8 mouse cellular contexts compared by ENCODE assay signal in genomic region chr10:91230400-91230799, GRCm38 (mm10). TPM values are rescaled to one million over a fixed set of nuclear protein-coding genes. Genes with fewer than 3 reads are reported as not detected.
DNase-seq lines count a peak whose midpoint lies in the region; ATAC-seq and TF ChIP-seq lines count a peak whose summit lies in the region.

No protein-coding gene starts in this region.

- no peak overlapping the region for H3K4me2 ChIP-seq in stomach, embryonic 15.5 days
- no peak overlapping the region for H3K4me2 ChIP-seq in stomach, postnatal 0 days (replicated peaks; ENCODE audit: low read depth)

- no peaks in the 10 kb centered on the region for H3K36me3 ChIP-seq in stomach, embryonic 15.5 days
- no peaks in the 10 kb centered on the region for H3K36me3 ChIP-seq in stomach, postnatal 0 days (ENCODE audit: control insufficient read depth, insufficient read depth, low read length)

- H3K4me1 ChIP-seq in stomach, embryonic 15.5 days: 0 out of 2 replicates have a peak, but pooled peaks cover 7% of the 10 kb centered on the region
- no peaks in the 10 kb centered on the region for H3K4me1 ChIP-seq in stomach, postnatal 0 days (replicated peaks; ENCODE audit: control insufficient read depth, insufficient read depth)

- TF ChIP-seq EP300 in stomach, postnatal 0 days (optimal IDR thresholded peaks at IDR 0.05): no peak

- 36% methylated on average over 4 of the region's 4 CpGs for WGBS in stomach, embryonic 15.5 days
- 41% methylated on average over 4 of the region's 4 CpGs for WGBS in stomach, postnatal 0 days

- no peaks in the 10 kb centered on the region for H3K9me3 ChIP-seq in stomach, embryonic 15.5 days
- no peaks in the 10 kb centered on the region for H3K9me3 ChIP-seq in stomach, postnatal 0 days (ENCODE audit: control insufficient read depth, low read length)

- no peak for TF ChIP-seq CTCF in gastrocnemius, adult 2 months (IDR thresholded peaks at IDR 0.05)
- TF ChIP-seq CTCF in stomach, postnatal 0 days (IDR thresholded peaks at IDR 0.05; ENCODE audit: low read depth): no peak

- peak; percentile 53 for DNase-seq in gastrocnemius, adult 2 months
- DNase-seq in gastrocnemius, postnatal 10 days: no peak
- no peak for DNase-seq in stomach, postnatal 0 days (ENCODE audit: low spot score)
- DNase-seq in heart, postnatal 10 days: peak; percentile 69 to 77
- DNase-seq in spleen, postnatal 36 days (ENCODE audit: low spot score in 2 of 2): no peak
- no peak for DNase-seq in left cerebral cortex, postnatal 4 days

- H3K4me3 ChIP-seq in gastrocnemius, adult 2 months: no peak overlapping the region
- H3K4me3 ChIP-seq in stomach, embryonic 15.5 days (replicated peaks): no peak overlapping the region
- no peak overlapping the region for H3K4me3 ChIP-seq in stomach, postnatal 0 days (ENCODE audit: low read depth, low read length)

- ATAC-seq in stomach, embryonic 15.5 days (ENCODE audit: insufficient read depth, low FRiP score, low read depth): peak; percentile 50; the same call in 1 of the 2 replicates
- no peak for ATAC-seq in stomach, postnatal 0 days (ENCODE audit: low FRiP score, low TSS enrichment)
- no peak for ATAC-seq in megakaryocyte-erythroid progenitor cell, adult 5-6 weeks (replicated peaks; ENCODE audit: low FRiP score, low TSS enrichment, poor library complexity, severe bottlenecking)

- intact Hi-C loops in gastrocnemius, adult 2 months (cut with DNase I): no loop called here
- intact Hi-C loops in heart, postnatal 10 days (cut with DNase I): loop anchor here (10.0 kb wide), 1 partner anchor 506 kb away; no protein-coding TSS in a partner anchor
- intact Hi-C loops in left cerebral cortex, postnatal 4 days (cut with DNase I): no loop called here

- H3K9ac ChIP-seq in stomach, embryonic 15.5 days: no peak overlapping the region
- H3K9ac ChIP-seq in stomach, postnatal 0 days (ENCODE audit: low read length): no peak overlapping the region

- H3K27ac ChIP-seq in gastrocnemius, adult 2 months: peak overlapping the region; percentile 62; the same call in 1 of the 2 replicates
- peak overlapping the region; percentile 57; the same call in 1 of the 2 replicates for H3K27ac ChIP-seq in stomach, embryonic 15.5 days
- H3K27ac ChIP-seq in stomach, postnatal 0 days (replicated peaks): no peak overlapping the region

- no peaks in the 10 kb centered on the region for H3K27me3 ChIP-seq in stomach, embryonic 15.5 days (replicated peaks)
- H3K27me3 ChIP-seq in stomach, postnatal 0 days (ENCODE audit: control insufficient read depth, insufficient read depth, low read length): no peaks in the 10 kb centered on the region

RNA-seq across cellular contexts. Expression of gene Tmpo, which starts 49.3 kb away (rescaled TPM):
- 10 to 100 TPM; 62.2 to 83.0 TPM for total RNA-seq in gastrocnemius, adult 2 months (2021)
- 100 to 1,000 TPM in 1 of 2 experiments, 10 to 100 TPM in 1; 84.2 to 106 TPM for total RNA-seq in gastrocnemius, postnatal 10 days (2021)
- 196 and 217 TPM in 2 replicates for polyA plus RNA-seq in stomach, embryonic 15.5 days (2015; fragmentation: Nextera tagmentation; extraction: Ambion mirVana)
- polyA plus RNA-seq in stomach, postnatal 0 days (2015; fragmentation: Nextera tagmentation; extraction: Ambion mirVana): 57.1 and 59.6 TPM in 2 replicates
- total RNA-seq in heart, postnatal 10 days (2021): 100 to 1,000 TPM in 1 of 2 experiments, 10 to 100 TPM in 1; 99.0 to 107 TPM
- 10 to 100 TPM; 70.0 to 76.8 TPM for total RNA-seq in left cerebral cortex, postnatal 4 days (2021)
- 267 and 268 TPM in 2 replicates for total RNA-seq in megakaryocyte-erythroid progenitor cell, adult 5-6 weeks (2014; fragmentation: Nextera tagmentation)
- 469 and 547 TPM in 2 replicates for total RNA-seq in megakaryocyte-erythroid progenitor cell, adult 5-6 weeks (2017)

Comparison
In these comparisons a context has a peak if more than half of its experiments do, and no peak if none do; other contexts are left out.
1. DNase-seq: peak in gastrocnemius, adult 2 months (single experiment) and heart, postnatal 10 days (2 of 2); none in gastrocnemius, postnatal 10 days (single experiment), stomach, postnatal 0 days (single experiment), spleen, postnatal 36 days (0 of 2) and left cerebral cortex, postnatal 4 days (single experiment).